Mouse (Mus musculus) gastrocnemius, postnatal 14 days (tissue): ENCODE measurements around the gene Lypd5. TPM values are rescaled to one million over a fixed set of nuclear protein-coding genes. Genes with fewer than 3 reads are reported as not detected.

Experiments
- DNase-seq: peaks from one replicate; pipeline ENCODE4 v3.0.0; 2021; ENCODE audit warnings: mixed read lengths
- intact Hi-C: fragments of 180-260 bp; cut with DNase I; formaldehyde crosslinking; loops from one replicate; pipeline ENCODE4 v1.15.1; 2025; ENCODE audit warnings: low total_unique reads
- long read RNA-seq, 2 experiments: library from polyadenylated mRNA; stranded (forward); transcript quantifications; one replicate each; pipeline ENCODE4 v2.0.0; 2021
- total RNA-seq, 2 experiments: library from RNA; stranded (reverse); gene quantifications; 2 replicates each; pipeline ENCODE4 v1.2.3; 2021

Gene Lypd5
- not detected for total RNA-seq
- long read RNA-seq, experiment 1, result 0 reads
- long read RNA-seq, experiment 2, result 0 reads

DNA sequence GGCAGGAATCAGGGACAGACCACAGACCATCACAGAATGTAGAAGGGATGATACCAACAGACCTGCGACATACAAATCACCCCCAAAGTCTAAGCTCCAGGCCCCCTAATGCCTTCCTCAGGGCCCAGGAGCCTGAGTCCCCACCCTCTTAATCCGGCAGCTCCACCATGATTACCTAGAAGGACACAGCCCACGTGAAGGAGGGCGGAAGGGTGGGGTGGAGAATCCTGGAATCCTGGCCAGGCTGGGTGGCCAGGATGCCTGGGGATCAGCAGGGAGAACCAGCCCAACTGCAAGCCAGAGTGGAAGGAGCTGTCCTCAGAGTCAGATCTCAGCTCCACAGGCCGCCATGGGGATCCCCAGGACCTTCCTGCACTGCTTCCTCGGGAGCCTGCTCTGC lies at the start of gene Lypd5:
TSS of gene Lypd5 (plus strand) at position 301 of the 400 bp plus-strand sequence.
- intact Hi-C loops, result no loop called here
- DNase-seq, result no peak

GRCm38 (mm10) chr7:24299823-24300481 lies 49.0 kb upstream of the Lypd5 start:
- intact Hi-C loops, result no loop called here
- no peak for DNase-seq

DNA sequence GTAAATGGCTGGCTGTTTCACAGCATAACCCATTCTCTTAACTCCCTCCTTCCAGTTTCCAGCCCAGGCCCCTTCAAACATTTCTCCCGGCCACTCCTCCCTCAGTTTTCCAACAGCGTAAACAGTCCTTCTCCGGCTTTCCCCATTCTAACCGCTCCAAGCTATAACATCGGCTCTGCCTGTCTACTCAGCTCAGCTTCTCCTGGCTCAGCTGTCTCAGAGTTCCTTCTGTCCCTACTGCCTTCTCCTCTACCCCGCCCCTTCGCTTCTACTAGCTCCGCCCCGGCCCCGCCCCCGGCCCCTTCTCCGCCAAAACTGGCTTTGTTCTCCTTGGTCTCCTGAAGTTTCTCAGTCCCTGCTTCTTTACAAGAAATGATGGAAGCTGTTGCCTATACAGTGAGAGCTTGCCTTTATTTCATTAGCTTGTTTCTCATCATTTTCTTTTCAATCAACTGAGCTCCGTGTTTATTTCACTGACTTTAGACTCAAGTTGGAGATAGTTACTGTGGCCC lies 48.2 kb upstream of the Lypd5 start, which contains the start of gene Zfp61:
TSS of gene Zfp61 (minus strand) at position 462 of the 512 bp plus-strand sequence.
- DNase-seq, result peak; percentile 19
- intact Hi-C loops, result no loop called here

GRCm38 (mm10) chr7:24315726-24316566 lies 33.0 kb upstream of the Lypd5 start:
- DNase-seq, result no peak
- intact Hi-C loops, result no loop called here

- intact Hi-C loops, result no loop called here
- DNase-seq, result peak; percentile 93
These were observed 32.4 kb upstream of the Lypd5 start, which contains the start of gene Zfp94 for GRCm38 (mm10) chr7:24316567-24317092. Gene Zfp94 (minus strand): TSS chr7:24316666.

DNA sequence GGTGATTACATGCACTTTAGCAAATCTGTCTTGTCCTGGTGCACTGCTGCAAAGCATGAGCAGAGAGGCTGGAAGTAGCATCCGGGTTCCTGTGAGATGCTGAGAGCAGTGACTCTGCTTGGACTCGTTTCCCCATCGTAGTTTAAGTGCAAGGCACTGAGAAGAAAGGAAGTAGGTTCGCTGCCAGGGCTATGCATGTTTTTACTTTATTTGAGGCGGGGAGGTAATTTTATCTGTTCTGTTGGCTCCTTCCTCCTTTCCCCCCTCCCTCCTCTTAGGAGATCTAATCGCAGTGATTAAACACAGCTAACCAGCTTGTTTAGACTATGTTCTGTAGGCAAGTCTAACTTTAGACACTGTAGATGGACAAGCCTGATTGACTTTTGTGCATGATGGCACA lies 30.1 kb upstream of the Lypd5 start:
- no peak for DNase-seq
- intact Hi-C loops, result no loop called here

DNA sequence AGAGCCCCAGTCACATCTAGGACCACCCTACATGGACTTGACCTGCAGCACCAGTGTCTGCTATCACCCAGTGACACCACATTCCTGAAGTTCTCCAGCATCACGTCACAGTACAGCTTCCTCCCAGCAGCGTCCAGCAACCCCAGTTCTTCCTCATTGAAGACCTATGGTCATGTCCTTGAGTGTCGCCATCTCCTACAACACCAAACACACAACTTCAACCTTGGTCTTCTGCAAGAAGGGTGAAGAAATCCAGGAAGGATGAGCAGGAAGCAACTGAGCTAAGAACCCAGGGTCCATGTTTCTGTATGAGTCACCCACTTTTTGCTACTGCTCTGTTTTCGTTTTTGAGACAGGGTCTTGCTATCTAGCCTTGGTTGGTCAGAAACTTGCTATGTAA lies 26.4 kb upstream of the Lypd5 start:
- intact Hi-C loops, result no loop called here
- DNase-seq, result no peak

GRCm38 (mm10) chr7:24325197-24325596 lies 23.8 kb upstream of the Lypd5 start:
- DNase-seq, result no peak
- intact Hi-C loops, result no loop called here

GRCm38 (mm10) chr7:24325675-24326128 lies 23.3 kb upstream of the Lypd5 start:
- intact Hi-C loops, result no loop called here
- no peak for DNase-seq

- DNase-seq, result no peak
- intact Hi-C loops, result no loop called here
These were observed 22.5 kb upstream of the Lypd5 start for GRCm38 (mm10) chr7:24326273-24327135.

GRCm38 (mm10) chr7:24327281-24327975 lies 21.6 kb upstream of the Lypd5 start:
- DNase-seq, result no peak
- intact Hi-C loops, result no loop called here

DNA sequence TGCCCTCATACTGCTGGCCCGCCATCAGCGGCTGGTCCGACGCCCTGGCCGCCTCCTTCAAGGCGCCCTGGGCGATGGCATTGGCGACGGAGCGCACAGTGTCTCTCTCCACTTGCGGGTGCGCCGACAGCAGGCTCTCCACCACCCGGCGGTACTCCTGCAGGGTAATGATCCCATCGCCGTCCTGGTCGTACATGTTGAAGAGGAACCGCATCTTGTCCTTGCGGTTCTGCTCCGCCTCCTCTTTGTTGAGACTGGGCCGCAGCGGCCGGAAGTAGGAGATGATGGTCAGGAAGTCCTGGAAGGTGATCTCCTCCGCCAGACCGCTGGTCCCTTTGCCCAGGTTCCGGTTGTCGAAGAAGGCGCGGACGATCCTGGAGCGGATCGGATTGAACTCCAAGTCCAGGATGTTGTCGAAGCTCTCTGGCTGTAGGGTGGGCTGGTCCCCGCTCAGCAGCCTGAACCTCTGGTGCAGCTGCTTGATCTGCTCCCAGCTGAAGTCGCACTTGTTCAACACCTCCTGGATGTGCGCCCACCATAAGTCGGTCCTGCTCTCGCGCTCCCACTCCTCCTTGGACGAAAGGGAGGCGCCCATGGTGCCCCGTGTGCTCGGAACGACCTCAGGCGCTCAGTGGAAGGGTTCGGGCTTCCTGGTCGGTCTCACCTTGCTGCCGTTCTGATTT lies 15.6 kb upstream of the Lypd5 start, which contains the start of gene Tescl:
TSS of gene Tescl (minus strand) at position 633 of the 683 bp plus-strand sequence.
- intact Hi-C loops, result no loop called here
- no peak for DNase-seq

GRCm38 (mm10) chr7:24335699-24336309 lies 13.2 kb upstream of the Lypd5 start:
- DNase-seq, result peak; percentile 51
- intact Hi-C loops, result no loop called here

GRCm38 (mm10) chr7:24338241-24338640 lies 10.8 kb upstream of the Lypd5 start:
- intact Hi-C loops, result no loop called here

GRCm38 (mm10) chr7:24343701-24344272 lies 5.2 kb upstream of the Lypd5 start:
- no peak for DNase-seq
- intact Hi-C loops, result no loop called here

More at GRCm38 (mm10) chr7:24338241-24338640, 10.8 kb upstream of the Lypd5 start:
- no peak for DNase-seq

- no peak for DNase-seq
- intact Hi-C loops, result no loop called here
These were observed 2.6 kb upstream of the Lypd5 start for GRCm38 (mm10) chr7:24346444-24346843.

GRCm38 (mm10) chr7:24355646-24356045 lies 6.7 kb downstream of the Lypd5 start:
- intact Hi-C loops, result no loop called here
- no peak for DNase-seq
